In genomic region chr9:35569571-35570534, GRCm38 (mm10) we compare ENCODE assay signal across 1 mouse cellular context.
TF ChIP-seq lines count a peak whose summit lies in the region.

Gene Pate2 (plus strand): TSS chr9:35570284.
Gene Hyls1 (minus strand): TSS chr9:35570398.

TF ChIP-seq in myocyte, 11 proteins besides CTCF, POLR2A, EP300 and RAD21 (continued from another document):
- TF ChIP-seq MYOG (IDR thresholded peaks at IDR 0.05; ENCODE audit: control insufficient read depth in 1 of 3, insufficient read depth in 1 of 3, insufficient read length in 2 of 3, low read depth in 2 of 3) = peak in 1 of 3 experiments; percentile 22
